In the genomic region with DNA sequence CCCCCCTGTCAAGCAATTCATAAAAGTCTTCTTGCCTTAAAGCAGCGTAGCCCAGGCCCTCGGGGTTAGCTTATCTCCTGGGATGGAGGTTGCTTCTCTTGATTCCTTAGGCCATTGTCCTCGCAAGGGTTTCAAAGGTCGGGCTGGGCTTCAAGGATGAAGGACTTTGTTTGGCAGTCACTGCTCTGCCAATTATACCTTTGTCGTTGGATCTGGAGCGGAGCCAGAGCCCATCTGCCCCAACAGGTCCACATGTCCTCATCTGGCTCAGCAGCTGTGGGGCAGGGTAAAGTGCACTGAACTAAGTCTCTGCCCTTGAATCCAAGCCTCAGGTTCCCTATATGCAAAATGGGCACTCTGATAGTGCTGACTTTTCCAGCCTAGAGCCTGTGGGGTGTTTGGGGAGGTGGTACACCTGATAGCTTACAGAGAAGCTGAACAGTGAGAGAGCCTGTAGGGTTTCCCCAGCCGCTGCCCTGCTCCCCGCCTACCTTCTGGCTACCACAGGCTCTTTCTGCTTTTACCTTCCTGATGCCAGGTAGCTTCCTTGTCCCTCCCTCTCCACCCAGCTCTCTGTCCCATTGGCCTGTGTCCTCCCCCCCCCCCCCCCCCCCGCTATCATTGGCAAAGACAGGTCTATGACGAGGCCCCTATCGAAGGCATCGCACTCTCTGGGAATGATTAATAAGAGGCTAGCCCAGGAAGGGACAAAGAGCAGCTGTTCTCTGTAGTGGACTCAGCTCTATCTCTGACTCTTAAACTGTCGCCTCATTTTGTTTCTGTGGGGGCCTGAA, we compare ENCODE assay signal across 9 mouse cellular contexts. TPM values are rescaled to one million over a fixed set of nuclear protein-coding genes. Genes with fewer than 3 reads are reported as not detected.
DNase-seq lines count a peak whose midpoint lies in the region; ATAC-seq and TF ChIP-seq lines count a peak whose summit lies in the region.
"Had no signal": no experiment of that assay in that cellular context is flagged by ENCODE, and none has a peak within 500 bp of the region (broad histone marks: within the 10 kb centered on the region; RNA-seq: fewer than 3 reads in every experiment).

No protein-coding gene starts in this region.

- peak overlapping the region; percentile 44; the same call in 1 of the 2 replicates for H3K4me3 ChIP-seq in layer of hippocampus, adult 2 months
- H3K4me3 ChIP-seq in forebrain, postnatal 0 days (ENCODE audit: low read depth, low read length) = no peak overlapping the region
- H3K4me3 ChIP-seq in neural tube, embryonic 15.5 days (replicated peaks) = no peak overlapping the region

- H3K27ac ChIP-seq in layer of hippocampus, adult 2 months = peak overlapping the region; percentile 93
- peak overlapping the region; percentile 86 for H3K27ac ChIP-seq in forebrain, postnatal 0 days (ENCODE audit: low read depth, low read length)
- peak overlapping the region; percentile 83 for H3K27ac ChIP-seq in neural tube, embryonic 15.5 days (replicated peaks)

- ATAC-seq in forebrain, postnatal 0 days = 0 out of 2 replicates have a peak, but pooled peaks have one; percentile 30
- ATAC-seq in neural tube, embryonic 15.5 days (ENCODE audit: low FRiP score) = peak; percentile 32; the same call in 1 of the 2 replicates
- no peak for ATAC-seq in frontal cortex, adult (ENCODE audit: low TSS enrichment)

- peaks cover 34% of the 10 kb centered on the region for H3K4me1 ChIP-seq in forebrain, postnatal 0 days (ENCODE audit: insufficient read depth)
- peaks cover 78% of the 10 kb centered on the region for H3K4me1 ChIP-seq in neural tube, embryonic 15.5 days

- no peak for TF ChIP-seq CTCF in layer of hippocampus, adult 2 months (conservative IDR thresholded peaks at IDR 0.05)
- TF ChIP-seq CTCF in forebrain, postnatal 0 days (IDR thresholded peaks at IDR 0.05; ENCODE audit: low read depth) = no peak

- H3K27me3 ChIP-seq in forebrain, postnatal 0 days (ENCODE audit: insufficient read depth, low read length) = no peaks in the 10 kb centered on the region
- no peaks in the 10 kb centered on the region for H3K27me3 ChIP-seq in neural tube, embryonic 15.5 days (replicated peaks)

- WGBS in forebrain, postnatal 0 days = 25% methylated on average over 12 of the region's 13 CpGs
- WGBS in neural tube, embryonic 15.5 days = 29% methylated on average over 12 of the region's 13 CpGs

- peak overlapping the region; percentile 45 for H3K4me2 ChIP-seq in forebrain, postnatal 0 days (ENCODE audit: low read depth)
- peak overlapping the region; percentile 46 for H3K4me2 ChIP-seq in neural tube, embryonic 15.5 days

- peak overlapping the region; percentile 48 for H3K9ac ChIP-seq in forebrain, postnatal 0 days
- peak overlapping the region; percentile 17; the same call in 1 of the 2 replicates for H3K9ac ChIP-seq in neural tube, embryonic 15.5 days (replicated peaks)

- no peaks in the 10 kb centered on the region for H3K9me3 ChIP-seq in forebrain, postnatal 0 days (ENCODE audit: low read length)
- no peaks in the 10 kb centered on the region for H3K9me3 ChIP-seq in neural tube, embryonic 15.5 days (replicated peaks)
- H3K9me3 ChIP-seq: G1E had no signal

- DNase-seq in layer of hippocampus, adult 2 months (ENCODE audit: low spot score in 2 of 2) = no peak
- no peak for DNase-seq in layer of hippocampus, adult 9-10 months (ENCODE audit: low spot score)
- DNase-seq in forebrain, postnatal 0 days = no peak
- peak; percentile 91 to 92 for DNase-seq in kidney, postnatal 36 days
- DNase-seq in spleen, postnatal 4 days (ENCODE audit: low spot score in 2 of 2) = no peak
- no peak for DNase-seq in natural killer cell, adult 2 months (ENCODE audit: low spot score in 2 of 2)

- peaks cover 44% of the 10 kb centered on the region for H3K36me3 ChIP-seq in forebrain, postnatal 0 days (ENCODE audit: insufficient read depth)
- H3K36me3 ChIP-seq in neural tube, embryonic 15.5 days = peaks cover 50% of the 10 kb centered on the region

RNA-seq across cellular contexts. Expression of a gene that starts 13.0 kb away (rescaled TPM):
- 10 to 100 TPM; 88.1 to 91.4 TPM for total RNA-seq in layer of hippocampus, adult 2 months (2021)
- total RNA-seq in forebrain, postnatal 0 days (2014; rRNA removed) = 142 and 153 TPM in 2 replicates
- polyA plus RNA-seq in forebrain, postnatal 0 days (2015; fragmentation: Nextera tagmentation; extraction: Ambion mirVana) = 117 and 152 TPM in 2 replicates
- 136 and 143 TPM in 2 replicates for polyA plus RNA-seq in neural tube, embryonic 15.5 days (2015; fragmentation: Nextera tagmentation; extraction: Ambion mirVana)

RNA-seq across cellular contexts. Expression of a gene that starts 28.8 kb away (rescaled TPM):
- 10 to 100 TPM; 67.8 to 72.6 TPM for total RNA-seq in layer of hippocampus, adult 2 months (2021)
- 21.0 and 24.8 TPM in 2 replicates for total RNA-seq in forebrain, postnatal 0 days (2014; rRNA removed)
- polyA plus RNA-seq in forebrain, postnatal 0 days (2015; fragmentation: Nextera tagmentation; extraction: Ambion mirVana) = 28.6 and 31.5 TPM in 2 replicates
- 41.8 and 47.2 TPM in 2 replicates for polyA plus RNA-seq in neural tube, embryonic 15.5 days (2015; fragmentation: Nextera tagmentation; extraction: Ambion mirVana)
- polyA plus RNA-seq: G1E had no signal

RNA-seq across cellular contexts. Expression of a gene that starts 29.5 kb away (rescaled TPM):
- total RNA-seq in layer of hippocampus, adult 2 months (2021) = 100 to 1,000 TPM; 361 to 374 TPM
- total RNA-seq in forebrain, postnatal 0 days (2014; rRNA removed) = 310 and 470 TPM in 2 replicates
- 346 and 490 TPM in 2 replicates for polyA plus RNA-seq in forebrain, postnatal 0 days (2015; fragmentation: Nextera tagmentation; extraction: Ambion mirVana)
- polyA plus RNA-seq in neural tube, embryonic 15.5 days (2015; fragmentation: Nextera tagmentation; extraction: Ambion mirVana) = 314 and 372 TPM in 2 replicates

RNA-seq across cellular contexts. Expression of a gene that starts 36.0 kb away (rescaled TPM):
- 1 to 10 TPM; 1.3 to 2.4 TPM for total RNA-seq in layer of hippocampus, adult 2 months (2021)
- not detected in 2 replicates for total RNA-seq in forebrain, postnatal 0 days (2014; rRNA removed)
- polyA plus RNA-seq in forebrain, postnatal 0 days (2015; fragmentation: Nextera tagmentation; extraction: Ambion mirVana) = 0.27 and 0.33 TPM in 2 replicates
- polyA plus RNA-seq in neural tube, embryonic 15.5 days (2015; fragmentation: Nextera tagmentation; extraction: Ambion mirVana) = 0.63 and 0.88 TPM in 2 replicates

RNA-seq across cellular contexts. Expression of a gene that starts 45.4 kb away (rescaled TPM):
- 10 to 100 TPM; 20.1 to 20.6 TPM for total RNA-seq in layer of hippocampus, adult 2 months (2021)
- 15.2 and 15.5 TPM in 2 replicates for total RNA-seq in forebrain, postnatal 0 days (2014; rRNA removed)
- polyA plus RNA-seq in forebrain, postnatal 0 days (2015; fragmentation: Nextera tagmentation; extraction: Ambion mirVana) = 7.8 and 11.8 TPM in 2 replicates
- 16.2 and 16.4 TPM in 2 replicates for polyA plus RNA-seq in neural tube, embryonic 15.5 days (2015; fragmentation: Nextera tagmentation; extraction: Ambion mirVana)

Comparison
In these comparisons a context has a peak if more than half of its experiments do, and no peak if none do; other contexts are left out.
1. DNase-seq: peak in kidney, postnatal 36 days (2 of 2); none in layer of hippocampus, adult 2 months (0 of 2), layer of hippocampus, adult 9-10 months (single experiment), forebrain, postnatal 0 days (single experiment), spleen, postnatal 4 days (0 of 2) and natural killer cell, adult 2 months (0 of 2).
2. Peak in every context shown above with its lines, with median percentiles within 50 percentile points of each other: H3K27ac ChIP-seq.